Mouse (Mus musculus) heart, embryonic 14.5 days (tissue): ENCODE results near the gene Ncdn. TPM values are rescaled to one million over a fixed set of nuclear protein-coding genes. Genes with fewer than 3 reads are reported as not detected.

ENCODE experiments used
- ATAC-seq: fragments of 200-750 bp; cut with Nextera tagmentation; 2 replicates; pipeline ENCODE4 v1.8.0; 2017; ENCODE audit warnings: low read depth, moderate TSS enrichment; ENCODE audit not compliant: insufficient number of reproducible peaks, insufficient read depth, low FRiP score
- H3K27ac ChIP-seq, 2 experiments: fragments of 200-500 bp in 1 of 2; fragments of 300-500 bp in 1 of 2; sonication (generic) in 1 of 2; replicated peaks in 1 of 2; 2 replicates each; pipeline ENCODE4 v1.5.1; 2012 to 2014; ENCODE audit warnings: low read depth in 2 of 2, low read length in 2 of 2, control low read depth in 1 of 2, mild to moderate bottlenecking in 1 of 2, mixed read lengths in 1 of 2; ENCODE audit not compliant: control insufficient read depth in 1 of 2, insufficient read depth in 1 of 2
- H3K27me3 ChIP-seq: fragments of 300-500 bp; sonication (generic); 2 replicates; pipeline ENCODE4 v1.6.1; 2014; ENCODE audit warnings: mild to moderate bottlenecking, low read length, control low read depth; ENCODE audit not compliant: control insufficient read depth, insufficient read depth
- H3K36me3 ChIP-seq: fragments of 300-500 bp; sonication (generic); 2 replicates; pipeline ENCODE4 v1.6.1; 2014; ENCODE audit warnings: mild to moderate bottlenecking, control low read depth, low read length, mixed read lengths; ENCODE audit not compliant: control insufficient read depth, insufficient read depth
- H3K4me1 ChIP-seq, 2 experiments: fragments of 200-500 bp in 1 of 2; fragments of 300-500 bp in 1 of 2; sonication (generic) in 1 of 2; 2 replicates each; pipeline ENCODE4 v1.6.1; 2012 to 2014; ENCODE audit warnings: low read length in 2 of 2, control low read depth in 1 of 2, mixed read lengths in 1 of 2; ENCODE audit not compliant: control insufficient read depth in 2 of 2, insufficient read depth in 2 of 2
- H3K4me2 ChIP-seq: fragments of 300-500 bp; sonication (generic); 2 replicates; pipeline ENCODE4 v1.6.1; 2014; ENCODE audit warnings: mild to moderate bottlenecking, low read length
- H3K4me3 ChIP-seq, 2 experiments: fragments of 200-500 bp in 1 of 2; fragments of 300-500 bp in 1 of 2; sonication (generic) in 1 of 2; 2 replicates each; pipeline ENCODE4 v1.5.1; 2012 to 2014; ENCODE audit warnings: low read length in 2 of 2, mild to moderate bottlenecking in 2 of 2, control low read depth in 1 of 2, low read depth in 1 of 2, moderate library complexity in 1 of 2; ENCODE audit not compliant: control insufficient read depth in 1 of 2, insufficient read depth in 1 of 2
- H3K9ac ChIP-seq: fragments of 300-500 bp; sonication (generic); 2 replicates; pipeline ENCODE4 v1.6.1; 2014; ENCODE audit warnings: mild to moderate bottlenecking, low read length
- H3K9me3 ChIP-seq: fragments of 300-500 bp; sonication (generic); 2 replicates; pipeline ENCODE4 v1.6.1; 2016; ENCODE audit warnings: low read length, control low read depth; ENCODE audit not compliant: control insufficient read depth
- WGBS: fragments of 180-500 bp; shearing (Covaris S2); extraction: QIAGEN DNeasy Blood & Tissue Kit; methylation state at CpG from one replicate; pipeline ENCODE4 v1.1.7; 2014; 5-methylcytosine and 5-hydroxymethylcytosine counted together
- polyA plus RNA-seq: library from polyadenylated mRNA; unstranded; fragments of >200 nt; fragmentation: Nextera tagmentation; extraction: Ambion mirVana; gene quantifications from 2 replicates; pipeline ENCODE4 v1.2.1, GENCODE M21; 2014

The Ncdn gene
- polyA plus RNA-seq = 19.0 and 20.2 TPM in 2 replicates

- peak within 1 kb of the TSS; percentile 84 for H3K9ac ChIP-seq
- H3K36me3 ChIP-seq = peaks cover 30% of the 10 kb centered on the region
- H3K27ac ChIP-seq = peak within 1 kb of the TSS; percentile 89 to 92
- ATAC-seq = peak; percentile 99
- H3K4me1 ChIP-seq = peaks cover 10 to 21% of the 10 kb centered on the region in 2 experiments; a peak in 3 of 4 replicates
- no peaks in the 10 kb centered on the region for H3K27me3 ChIP-seq
- no peaks in the 10 kb centered on the region for H3K9me3 ChIP-seq
- peak within 1 kb of the TSS; percentile 80 to 88 for H3K4me3 ChIP-seq
- peak within 1 kb of the TSS; percentile 96 for H3K4me2 ChIP-seq
- under 1% methylated on average over 70 of the region's 71 CpGs for WGBS
Measured at GRCm38 (mm10) chr4:126753268-126754230, at the start of gene Ncdn, which contains the start of gene AU040320. Ncdn (minus strand) TSS chr4:126753438. AU040320 (plus strand) TSS chr4:126753544.

DNA sequence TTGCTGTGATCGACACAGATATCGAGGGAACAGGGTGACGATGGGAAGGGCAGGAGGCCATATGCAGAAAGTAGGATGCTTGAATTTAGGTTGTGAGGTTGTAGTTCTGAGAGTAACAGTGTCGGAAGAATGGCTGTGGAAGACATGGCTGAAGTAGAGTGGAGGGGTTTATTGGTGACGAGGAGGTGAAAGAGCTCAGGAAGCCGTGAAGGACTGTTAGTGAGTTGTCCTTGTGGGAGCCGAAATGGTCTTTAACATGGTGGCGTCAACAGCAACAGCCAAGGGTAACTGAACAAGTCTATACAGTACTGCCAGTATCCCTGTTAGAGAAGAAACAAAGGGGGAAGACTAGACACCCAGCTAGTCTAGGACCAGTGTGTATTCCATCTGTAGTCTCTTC, 48.9 kb upstream of the Ncdn start:
- H3K27me3 ChIP-seq = no peaks in the 10 kb centered on the region
- H3K36me3 ChIP-seq = no peaks in the 10 kb centered on the region
- no peak overlapping the region for H3K4me2 ChIP-seq
- no peak overlapping the region for H3K9ac ChIP-seq
- ATAC-seq = no peak
- H3K9me3 ChIP-seq = no peaks in the 10 kb centered on the region
- H3K4me3 ChIP-seq = no peak overlapping the region
- WGBS = 90% methylated on average over 8 of the region's 8 CpGs
- peaks cover 5 to 18% of the 10 kb centered on the region in 2 experiments for H3K4me1 ChIP-seq
- no peak overlapping the region for H3K27ac ChIP-seq

GRCm38 (mm10) chr4:126792341-126793102, 39.3 kb upstream of the Ncdn start:
- ATAC-seq = no peak
- no peak overlapping the region for H3K4me2 ChIP-seq
- H3K27me3 ChIP-seq = no peaks in the 10 kb centered on the region
- no peak overlapping the region for H3K9ac ChIP-seq
- 85% methylated on average over 7 of the region's 7 CpGs for WGBS
- peaks cover 32% of the 10 kb centered on the region for H3K36me3 ChIP-seq
- no peak overlapping the region for H3K4me3 ChIP-seq
- H3K9me3 ChIP-seq = no peaks in the 10 kb centered on the region
- no peaks in the 10 kb centered on the region for H3K4me1 ChIP-seq
- H3K27ac ChIP-seq = no peak overlapping the region

GRCm38 (mm10) chr4:126782996-126783395, 29.8 kb upstream of the Ncdn start:
- 76% methylated on average over 8 of the region's 8 CpGs for WGBS
- ATAC-seq = no peak

DNA sequence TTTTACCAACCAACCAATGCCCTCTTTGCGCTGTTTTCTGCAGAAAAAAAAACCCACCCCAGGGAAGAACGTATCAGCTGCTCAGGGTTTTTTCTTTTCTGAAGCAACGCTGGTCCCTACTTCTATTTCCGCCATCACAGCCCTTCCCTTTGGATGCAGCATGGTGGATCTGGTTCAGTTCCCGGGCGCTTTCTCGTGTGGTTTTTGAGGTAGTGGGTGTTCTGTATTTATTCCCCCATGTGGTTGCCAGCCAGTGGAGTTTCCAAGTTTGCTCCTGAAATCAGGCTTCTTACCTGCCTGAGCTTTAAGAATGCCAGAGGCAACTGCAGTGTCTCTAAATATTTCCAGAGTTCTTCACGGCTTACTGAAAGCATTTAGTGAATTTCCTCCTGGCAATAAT, 29.3 kb upstream of the Ncdn start:
- no peak overlapping the region for H3K9ac ChIP-seq
- 89% methylated on average over 8 of the region's 8 CpGs for WGBS
- H3K4me1 ChIP-seq = peaks cover 0 to 21% of the 10 kb centered on the region in 2 experiments; a peak in 3 of 4 replicates
- H3K4me2 ChIP-seq = no peak overlapping the region
- H3K9me3 ChIP-seq = no peaks in the 10 kb centered on the region
- H3K27ac ChIP-seq = no peak overlapping the region
- no peaks in the 10 kb centered on the region for H3K27me3 ChIP-seq
- no peaks in the 10 kb centered on the region for H3K36me3 ChIP-seq
- ATAC-seq = no peak
- H3K4me3 ChIP-seq = no peak overlapping the region

More at GRCm38 (mm10) chr4:126782996-126783395, 29.8 kb upstream of the Ncdn start:
- Histone ChIP-seq H3K9ac (no peak overlapping the region), H3K4me2 (no peak overlapping the region), H3K9me3 (no peaks in the 10 kb centered on the region), H3K27ac (no peak overlapping the region), H3K27me3 (no peaks in the 10 kb centered on the region), H3K4me1 (peaks cover 0 to 21% of the 10 kb centered on the region in 2 experiments; a peak in 3 of 4 replicates), H3K36me3 (peaks cover 2% of the 10 kb centered on the region; the same call in 1 of the 2 replicates), H3K4me3 (no peak overlapping the region)

GRCm38 (mm10) chr4:126781871-126782270, 28.6 kb upstream of the Ncdn start:
- Histone ChIP-seq H3K9ac (no peak overlapping the region), H3K27me3 (no peaks in the 10 kb centered on the region), H3K4me3 (no peak overlapping the region), H3K36me3 (no peaks in the 10 kb centered on the region), H3K4me2 (no peak overlapping the region), H3K4me1 (peaks cover 0 to 21% of the 10 kb centered on the region in 2 experiments; a peak in 3 of 4 replicates), H3K27ac (no peak overlapping the region), H3K9me3 (no peaks in the 10 kb centered on the region)
- no peak for ATAC-seq
- 87% methylated on average over 3 of the region's 3 CpGs for WGBS
